Mouse (Mus musculus) olfactory bulb, adult 2 months (tissue): Measurements from ENCODE around the gene Pyroxd2. TPM values are rescaled to one million over a fixed set of nuclear protein-coding genes. Genes with fewer than 3 reads are reported as not detected.
"Not testable (repeated sequence)": the region's sequence is repeated elsewhere in the genome, so short reads cannot be mapped to it uniquely, and the experiment has no call there.

Source experiments
- H3K27ac ChIP-seq: fragments of 200-500 bp; 2 replicates; pipeline ENCODE4 v1.5.1; 2012; ENCODE audit warnings: low read depth, low read length; ENCODE audit not compliant: insufficient read depth
- H3K4me1 ChIP-seq: fragments of 200-500 bp; 2 replicates; pipeline ENCODE4 v1.6.1; 2012; ENCODE audit warnings: low read length; ENCODE audit not compliant: control insufficient read depth, insufficient read depth
- H3K4me3 ChIP-seq: fragments of 200-500 bp; 2 replicates; pipeline ENCODE4 v1.5.1; 2012; ENCODE audit warnings: mild to moderate bottlenecking, low read depth, low read length, moderate library complexity; ENCODE audit not compliant: insufficient read depth
- CTCF ChIP-seq: fragments of 200-500 bp; IDR thresholded peaks from 2 replicates; pipeline ENCODE4 v1.5.1; 2012; ENCODE audit warnings: low read depth, mild to moderate bottlenecking, low read length, moderate library complexity; ENCODE audit not compliant: insufficient read depth
- POLR2A ChIP-seq: fragments of 200-500 bp; IDR thresholded peaks from 2 replicates; pipeline ENCODE4 v1.6.1; 2012; ENCODE audit warnings: mild to moderate bottlenecking, low read depth, low read length, moderate library complexity; ENCODE audit not compliant: insufficient read depth
- WGBS: fragments of 180-500 bp; shearing (Covaris S2); methylation state at CpG from one replicate; pipeline ENCODE4 v1.1.7; 2018; 5-methylcytosine and 5-hydroxymethylcytosine counted together
- polyA plus RNA-seq: library from polyadenylated mRNA; stranded (reverse); fragments of >200 nt; gene quantifications from 2 replicates; pipeline ENCODE4 v1.2.4, GENCODE M21; 2012; ENCODE audit warnings: low replicate concordance; ENCODE audit not compliant: missing spikeins, insufficient read depth, insufficient read length

Gene Pyroxd2
- polyA plus RNA-seq, 1 experiment, result not detected

- H3K4me3 ChIP-seq, result no peak overlapping the region
- H3K4me1 ChIP-seq, result peaks cover 24% of the 10 kb centered on the region
- no peak for TF ChIP-seq CTCF
- no peak for TF ChIP-seq POLR2A
- H3K27ac ChIP-seq, result peak overlapping the region; percentile 47
- WGBS, result 31% methylated on average over 5 of the region's 5 CpGs
These were observed 34.9 kb downstream of the Pyroxd2 start for GRCm38 (mm10) chr19:42717668-42718067.

- peaks cover 19% of the 10 kb centered on the region for H3K4me1 ChIP-seq
- no peak overlapping the region for H3K4me3 ChIP-seq
- no peak for TF ChIP-seq CTCF
- no peak for TF ChIP-seq POLR2A
- H3K27ac ChIP-seq, result no peak overlapping the region
- 62% methylated on average over 7 of the region's 7 CpGs for WGBS
These were observed 36.1 kb downstream of the Pyroxd2 start for GRCm38 (mm10) chr19:42716507-42716906.

- TF ChIP-seq POLR2A, result no peak
- no peak for TF ChIP-seq CTCF
- 79% methylated on average over 9 of the region's 9 CpGs for WGBS
- Histone ChIP-seq H3K4me3 (no peak overlapping the region), H3K27ac (no peak overlapping the region), H3K4me1 (peaks cover 6% of the 10 kb centered on the region)
These were observed 38.8 kb downstream of the Pyroxd2 start for GRCm38 (mm10) chr19:42713770-42714169.

GRCm38 (mm10) chr19:42699426-42699825 lies 53.1 kb downstream of the Pyroxd2 start:
- 78% methylated on average over 10 of the region's 10 CpGs for WGBS
- Histone ChIP-seq H3K4me1 (no peaks in the 10 kb centered on the region), H3K27ac (no peak overlapping the region), H3K4me3 (no peak overlapping the region)
- TF ChIP-seq CTCF (no peak), POLR2A (no peak)

- Histone ChIP-seq H3K27ac (no peak overlapping the region), H3K4me1 (no peaks in the 10 kb centered on the region), H3K4me3 (no peak overlapping the region)
- TF ChIP-seq CTCF (no peak), POLR2A (no peak)
- 69% methylated on average over 2 of the region's 2 CpGs for WGBS
These were observed 54.0 kb downstream of the Pyroxd2 start for GRCm38 (mm10) chr19:42698576-42698975.

GRCm38 (mm10) chr19:42697336-42697735 lies 55.2 kb downstream of the Pyroxd2 start:
- Histone ChIP-seq H3K27ac (no peak overlapping the region), H3K4me1 (no peaks in the 10 kb centered on the region), H3K4me3 (no peak overlapping the region)
- WGBS, result 95% methylated on average over 6 of the region's 6 CpGs
- TF ChIP-seq POLR2A (no peak), CTCF (no peak)

- TF ChIP-seq POLR2A (no peak), CTCF (no peak)
- WGBS, result 90% methylated on average over 1 of the region's 1 CpGs
- Histone ChIP-seq H3K27ac (no peak overlapping the region), H3K4me1 (peaks cover 9% of the 10 kb centered on the region), H3K4me3 (no peak overlapping the region)
These were observed 62.3 kb downstream of the Pyroxd2 start for GRCm38 (mm10) chr19:42690256-42690655.

GRCm38 (mm10) chr19:42689786-42690185 lies 62.8 kb downstream of the Pyroxd2 start:
- Histone ChIP-seq H3K4me1 (peaks cover 9% of the 10 kb centered on the region), H3K4me3 (no peak overlapping the region), H3K27ac (0 out of 2 replicates have a peak overlapping the region, but pooled peaks have one; percentile 22)
- WGBS, result 72% methylated on average over 4 of the region's 4 CpGs
- TF ChIP-seq CTCF (no peak), POLR2A (no peak)

- peaks cover 9% of the 10 kb centered on the region for H3K4me1 ChIP-seq
- TF ChIP-seq POLR2A, result no peak
- no peak for TF ChIP-seq CTCF
- H3K27ac ChIP-seq, result 0 out of 2 replicates have a peak overlapping the region, but pooled peaks have one; percentile 22
- 33% methylated on average over 11 of the region's 11 CpGs for WGBS
- H3K4me3 ChIP-seq, result no peak overlapping the region
These were observed 63.3 kb downstream of the Pyroxd2 start for GRCm38 (mm10) chr19:42689321-42689720.

- not testable (repeated sequence) for H3K27ac ChIP-seq, H3K4me1 ChIP-seq, H3K4me3 ChIP-seq
- WGBS, result 27% methylated on average over 2 of the region's 2 CpGs
These were observed 69.8 kb downstream of the Pyroxd2 start for GRCm38 (mm10) chr19:42682776-42683175.
